Mouse (Mus musculus) E14TG2a.4 (cell line): ENCODE data around the gene Coq5.

Experiments
- H3K27me3 ChIP-seq: 2 replicates; pipeline ENCODE4 v1.6.1; 2014; ENCODE audit warnings: low read length, control low read depth; ENCODE audit not compliant: insufficient read depth
- H3K36me3 ChIP-seq: 2 replicates; pipeline ENCODE4 v1.6.1; 2014; ENCODE audit warnings: low read length, control low read depth; ENCODE audit not compliant: insufficient read depth
- H3K4me1 ChIP-seq: replicated peaks from 2 replicates; pipeline ENCODE4 v1.6.1; 2014; ENCODE audit warnings: low read depth, low read length, control low read depth
- H3K4me3 ChIP-seq: replicated peaks from 2 replicates; pipeline ENCODE4 v1.5.1; 2014; ENCODE audit warnings: mild to moderate bottlenecking, low read length
- H3K9me3 ChIP-seq: 2 replicates; pipeline ENCODE4 v1.6.1; 2014; ENCODE audit warnings: low read length, control low read depth
- CTCF ChIP-seq: conservative IDR thresholded peaks from 2 replicates; pipeline ENCODE4 v1.5.1; 2014; ENCODE audit warnings: low read length
- NANOG ChIP-seq: IDR thresholded peaks from 2 replicates; pipeline ENCODE4 v1.6.1; 2014; ENCODE audit warnings: borderline replicate concordance, low read length, mixed read lengths
- POU5F1 ChIP-seq: IDR thresholded peaks from 2 replicates; pipeline ENCODE4 v1.6.1; 2014; ENCODE audit warnings: low read length, borderline replicate concordance

Coq5 gene

GRCm38 (mm10) chr5:115312816-115313667 is 33.6 kb downstream of the Coq5 start:
- Histone ChIP-seq H3K4me1 (peaks cover 80% of the 10 kb centered on the region), H3K36me3 (peaks cover 5% of the 10 kb centered on the region; the same call in 1 of the 2 replicates), H3K27me3 (peaks cover 8% of the 10 kb centered on the region; the same call in 1 of the 2 replicates), H3K4me3 (peak overlapping the region; percentile 51), H3K9me3 (no peaks in the 10 kb centered on the region)
- TF ChIP-seq POU5F1 (no peak), CTCF (no peak), NANOG (no peak)

- Histone ChIP-seq H3K4me1 (peaks cover 81% of the 10 kb centered on the region), H3K9me3 (no peaks in the 10 kb centered on the region), H3K36me3 (0 out of 2 replicates have a peak, but pooled peaks cover 5% of the 10 kb centered on the region), H3K27me3 (peaks cover 8% of the 10 kb centered on the region; the same call in 1 of the 2 replicates), H3K4me3 (peak overlapping the region; percentile 51)
- no peak for TF ChIP-seq POU5F1
- TF ChIP-seq CTCF = no peak
- TF ChIP-seq NANOG = no peak
These were observed 34.1 kb downstream of the Coq5 start for GRCm38 (mm10) chr5:115313668-115313943.

- Histone ChIP-seq H3K27me3 (peaks cover 10% of the 10 kb centered on the region; the same call in 1 of the 2 replicates), H3K4me1 (peaks cover 78% of the 10 kb centered on the region), H3K4me3 (peak overlapping the region; percentile 56), H3K36me3 (no peaks in the 10 kb centered on the region), H3K9me3 (no peaks in the 10 kb centered on the region)
- TF ChIP-seq CTCF = no peak
- TF ChIP-seq NANOG = peak; percentile 93; the same call in 1 of the 2 replicates
- no peak for TF ChIP-seq POU5F1
These were observed 37.6 kb downstream of the Coq5 start for GRCm38 (mm10) chr5:115316968-115317644.

- peaks cover 10% of the 10 kb centered on the region; the same call in 1 of the 2 replicates for H3K27me3 ChIP-seq
- H3K36me3 ChIP-seq = no peaks in the 10 kb centered on the region
- H3K4me1 ChIP-seq = peaks cover 71% of the 10 kb centered on the region
- H3K4me3 ChIP-seq = peak overlapping the region; percentile 56
- TF ChIP-seq NANOG (no peak; the same call in 1 of the 2 replicates), CTCF (no peak), POU5F1 (no peak)
- no peaks in the 10 kb centered on the region for H3K9me3 ChIP-seq
These were observed 38.3 kb downstream of the Coq5 start for GRCm38 (mm10) chr5:115317645-115318328.

- Histone ChIP-seq H3K9me3 (no peaks in the 10 kb centered on the region), H3K27me3 (peaks cover 10% of the 10 kb centered on the region; the same call in 1 of the 2 replicates), H3K36me3 (no peaks in the 10 kb centered on the region), H3K4me3 (peak overlapping the region; percentile 58), H3K4me1 (peaks cover 67% of the 10 kb centered on the region)
- TF ChIP-seq NANOG (no peak), POU5F1 (no peak), CTCF (peak; percentile 25; the same call in 1 of the 2 replicates)
These were observed 39.8 kb downstream of the Coq5 start for GRCm38 (mm10) chr5:115319004-115319940.

GRCm38 (mm10) chr5:115326256-115326831 is 46.9 kb downstream of the Coq5 start:
- H3K4me1 ChIP-seq = peaks cover 55% of the 10 kb centered on the region
- H3K4me3 ChIP-seq = peak overlapping the region; percentile 91
- H3K36me3 ChIP-seq = peaks cover 29% of the 10 kb centered on the region
- TF ChIP-seq POU5F1 (no peak), CTCF (no peak)
- no peaks in the 10 kb centered on the region for H3K9me3 ChIP-seq
- peaks cover 4% of the 10 kb centered on the region; the same call in 1 of the 2 replicates for H3K27me3 ChIP-seq

- peaks cover 4% of the 10 kb centered on the region; the same call in 1 of the 2 replicates for H3K27me3 ChIP-seq
- TF ChIP-seq NANOG (no peak), POU5F1 (no peak), CTCF (no peak)
- H3K9me3 ChIP-seq = no peaks in the 10 kb centered on the region
- H3K4me1 ChIP-seq = peaks cover 55% of the 10 kb centered on the region
- peak within 1 kb of the TSS; percentile 91 for H3K4me3 ChIP-seq
- H3K36me3 ChIP-seq = peaks cover 36% of the 10 kb centered on the region
These were observed 47.6 kb downstream of the Coq5 start, which contains the start of gene Srsf9 for GRCm38 (mm10) chr5:115326875-115327609. TSS of gene Srsf9 (plus strand) at chr5:115327177.
